Mouse (Mus musculus) stomach, postnatal 0 days (tissue): ENCODE results near the gene Col5a1.

ENCODE experiments used
- CTCF ChIP-seq: IDR thresholded peaks from 2 replicates; pipeline ENCODE4 v1.5.1; 2016; ENCODE audit warnings: antibody characterized with exemption, low read depth, mild to moderate bottlenecking, moderate library complexity
- EP300 ChIP-seq: optimal IDR thresholded peaks from 2 replicates; pipeline ENCODE3; 2016; ENCODE audit warnings: antibody characterized with exemption

- TF ChIP-seq CTCF (no peak), EP300 (no peak)
These were observed 30.1 kb downstream of the Col5a1 start for GRCm38 (mm10) chr2:27916316-27916715.
